Mouse (Mus musculus) brain, embryonic 14.5 days (tissue): ENCODE results near the gene Musk.

ENCODE experiments used
- CTCF ChIP-seq: fragments of 200-500 bp; IDR thresholded peaks from 2 replicates; pipeline ENCODE4 v1.5.1; 2012; ENCODE audit warnings: inconsistent platforms, mild to moderate bottlenecking, moderate library complexity, borderline replicate concordance; ENCODE audit not compliant: insufficient read depth, insufficient read length; ENCODE audit errors: extremely low read depth
- POLR2A ChIP-seq: fragments of 200-500 bp; IDR thresholded peaks from 2 replicates; pipeline ENCODE4 v1.6.1; 2012; ENCODE audit warnings: mild to moderate bottlenecking, inconsistent platforms, borderline replicate concordance; ENCODE audit not compliant: poor library complexity, insufficient read depth, insufficient read length, severe bottlenecking; ENCODE audit errors: extremely low read depth

DNA sequence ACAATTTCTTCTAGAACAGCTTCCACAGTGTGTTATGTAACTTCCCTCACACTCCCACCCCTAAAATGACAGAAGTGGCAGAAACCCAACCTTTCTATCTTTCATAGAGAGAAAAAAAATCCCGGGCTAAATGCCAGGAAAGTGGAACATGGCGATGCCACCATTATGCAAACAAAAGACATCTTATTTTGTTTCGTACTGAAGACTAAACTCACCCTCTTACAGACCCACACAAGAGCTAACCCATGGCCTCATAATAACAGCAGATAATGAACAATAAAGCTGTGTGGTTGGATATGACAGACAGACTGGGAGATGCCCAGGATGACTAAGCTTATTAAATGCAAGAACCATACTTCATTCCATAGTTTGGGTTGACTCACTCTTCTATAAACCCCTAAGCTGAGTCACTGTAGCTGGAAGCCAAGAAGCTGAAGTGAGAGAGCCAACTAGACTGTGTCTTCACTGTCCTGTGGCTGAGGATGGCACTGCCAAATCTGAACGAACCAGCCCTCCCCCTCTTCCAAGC, 116.3 kb downstream of the Musk start:
- TF ChIP-seq CTCF (no peak), POLR2A (no peak)
